Mouse (Mus musculus): ENCODE measurements around the gene Mrm3.

Mrm3 gene

DNA sequence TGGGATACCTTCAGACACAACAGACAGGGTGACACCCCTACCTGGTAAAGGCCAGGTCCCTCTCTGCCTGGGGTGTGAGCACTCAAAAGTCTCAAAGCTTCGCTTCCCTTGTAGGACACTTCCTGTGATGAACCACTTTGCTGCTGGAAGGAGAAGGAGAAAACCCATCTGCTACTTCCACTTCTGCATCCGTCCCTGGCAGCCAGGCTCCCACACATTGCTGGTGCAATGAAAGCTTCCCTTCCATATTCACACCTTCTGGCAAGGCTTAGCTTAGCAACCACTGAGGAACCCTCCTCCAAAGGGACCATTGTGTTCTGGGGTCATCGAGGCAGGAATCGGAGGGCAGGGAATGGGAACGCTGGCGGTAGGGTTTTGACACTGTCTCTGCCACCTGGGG is 45.1 kb downstream of the Mrm3 start:
- no peak for DNase-seq (ENCODE audit: low spot score in 2 of 2)

- DNase-seq (ENCODE audit: low spot score in 2 of 2): no peak
Measured at GRCm38 (mm10) chr11:76290367-76290766, 46.9 kb downstream of the Mrm3 start.

- DNase-seq (ENCODE audit: low spot score in 2 of 2): no peak
Measured at GRCm38 (mm10) chr11:76291960-76292359, 48.4 kb downstream of the Mrm3 start.

DNA sequence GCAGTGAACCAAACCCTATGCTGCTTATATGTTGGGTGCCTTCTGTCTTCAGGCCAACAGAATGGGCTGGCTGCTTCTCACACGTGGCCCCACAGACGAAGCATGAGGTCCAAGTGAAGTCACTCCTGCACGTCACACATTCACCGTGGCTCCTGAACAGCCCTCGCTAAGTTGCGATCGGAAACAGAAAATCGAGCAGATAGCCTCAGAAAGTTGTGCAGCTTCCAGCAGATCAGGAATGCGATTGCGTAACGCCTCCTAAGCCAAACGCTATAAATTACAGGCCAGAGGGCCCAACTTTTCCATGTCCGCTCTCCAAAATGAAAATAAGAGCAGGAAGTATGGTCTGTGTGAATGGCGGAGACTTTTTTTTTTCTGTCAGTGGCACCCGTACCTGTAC is 48.9 kb downstream of the Mrm3 start:
- DNase-seq (ENCODE audit: low spot score in 2 of 2): peak; percentile 61 to 72

- peak; percentile 48 to 59 for DNase-seq (ENCODE audit: low spot score in 2 of 2)
Measured at GRCm38 (mm10) chr11:76292831-76293230, 49.3 kb downstream of the Mrm3 start.

DNA sequence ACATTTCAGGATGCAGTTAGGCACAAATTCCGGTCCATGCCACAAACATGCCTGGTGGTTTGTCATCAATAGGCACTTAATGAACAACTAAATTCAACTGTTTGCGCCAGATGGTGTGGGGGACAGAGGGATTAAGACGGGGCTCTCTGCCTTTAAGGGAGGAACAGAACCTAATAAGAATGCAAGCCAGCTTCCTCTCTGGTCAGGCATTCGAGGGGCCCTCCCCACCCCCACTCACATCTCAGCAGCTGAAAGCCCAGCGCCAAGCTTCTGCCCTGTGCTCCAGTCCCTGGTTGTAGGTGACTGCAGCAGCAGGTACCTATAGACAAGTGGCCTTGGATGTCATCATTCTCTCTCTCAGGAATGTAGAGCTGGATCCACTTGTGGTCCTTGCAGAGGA is 50.6 kb downstream of the Mrm3 start:
- DNase-seq (ENCODE audit: low spot score in 2 of 2): no peak

GRCm38 (mm10) chr11:76294836-76295235 is 51.3 kb downstream of the Mrm3 start:
- DNase-seq (ENCODE audit: low spot score in 2 of 2): no peak

GRCm38 (mm10) chr11:76297252-76297651 is 53.7 kb downstream of the Mrm3 start:
- no peak for DNase-seq (ENCODE audit: low spot score in 2 of 2)

GRCm38 (mm10) chr11:76298457-76299000 is 55.0 kb downstream of the Mrm3 start:
- DNase-seq (ENCODE audit: low spot score in 2 of 2): no peak

Data from heart, adult 9 months (tissue).